Mouse (Mus musculus) midbrain, postnatal 0 days (tissue): ENCODE measurements around the gene Fam107a. TPM values are rescaled to one million over a fixed set of nuclear protein-coding genes. Genes with fewer than 3 reads are reported as not detected.

ENCODE experiments used
- ATAC-seq: fragments of 200-750 bp; cut with Nextera tagmentation; 2 replicates; pipeline ENCODE4 v1.8.0; 2017; ENCODE audit warnings: moderate number of reproducible peaks, mild to moderate bottlenecking, moderate TSS enrichment, moderate library complexity; ENCODE audit not compliant: low FRiP score
- DNase-seq: peaks from one replicate; pipeline ENCODE4 v3.0.0-alpha.2; 2015; ENCODE audit warnings: low spot score
- H3K27ac ChIP-seq: fragments of 300-500 bp; sonication (generic); 2 replicates; pipeline ENCODE4 v1.5.1; 2014; ENCODE audit warnings: low read depth, mild to moderate bottlenecking, low read length, mixed read lengths
- H3K27me3 ChIP-seq: fragments of 300-500 bp; sonication (generic); 2 replicates; pipeline ENCODE4 v1.6.1; 2014; ENCODE audit warnings: low read length, control low read depth, mixed read lengths; ENCODE audit not compliant: insufficient read depth
- H3K36me3 ChIP-seq: fragments of 300-500 bp; sonication (generic); 2 replicates; pipeline ENCODE4 v1.6.1; 2014; ENCODE audit warnings: low read length, control low read depth, mixed read lengths; ENCODE audit not compliant: insufficient read depth
- H3K4me1 ChIP-seq: fragments of 300-500 bp; sonication (generic); 2 replicates; pipeline ENCODE4 v1.6.1; 2014; ENCODE audit warnings: mild to moderate bottlenecking, control low read depth, antibody characterized with exemption, low read length, mixed read lengths; ENCODE audit not compliant: insufficient read depth
- H3K4me2 ChIP-seq: fragments of 300-500 bp; sonication (generic); 2 replicates; pipeline ENCODE4 v1.6.1; 2014; ENCODE audit warnings: low read depth, mild to moderate bottlenecking, low read length, mixed read lengths; ENCODE audit not compliant: poor library complexity, severe bottlenecking
- H3K4me3 ChIP-seq: fragments of 300-500 bp; sonication (generic); 2 replicates; pipeline ENCODE4 v1.5.1; 2014; ENCODE audit warnings: low read depth, mild to moderate bottlenecking, low read length, moderate library complexity
- H3K9ac ChIP-seq: fragments of 300-500 bp; sonication (generic); replicated peaks from 2 replicates; pipeline ENCODE4 v1.6.1; 2014; ENCODE audit warnings: mild to moderate bottlenecking, low read length, moderate library complexity, mixed read lengths; ENCODE audit not compliant: poor library complexity, severe bottlenecking
- H3K9me3 ChIP-seq: fragments of 300-500 bp; sonication (generic); 2 replicates; pipeline ENCODE4 v1.6.1; 2016; ENCODE audit warnings: low read length, control low read depth
- CTCF ChIP-seq: IDR thresholded peaks from 2 replicates; pipeline ENCODE4 v1.5.1; 2016; ENCODE audit warnings: antibody characterized with exemption, mild to moderate bottlenecking
- WGBS: fragments of 180-500 bp; shearing (Covaris S2); extraction: QIAGEN DNeasy Blood & Tissue Kit; methylation state at CpG from one replicate; pipeline ENCODE4 v1.1.7; 2014; 5-methylcytosine and 5-hydroxymethylcytosine counted together
- polyA plus RNA-seq: library from polyadenylated mRNA; unstranded; fragments of >200 nt; fragmentation: Nextera tagmentation; extraction: Ambion mirVana; gene quantifications from 2 replicates; pipeline ENCODE4 v1.2.1, GENCODE M21; 2015
- total RNA-seq: library from RNA; depleted of rRNA; stranded (reverse); fragments of >200 nt; gene quantifications from 2 replicates; pipeline ENCODE4 v1.2.3, GENCODE M21; 2014

The Fam107a gene
- total and polyA plus RNA-seq, 2 experiments from 2014 or later = 1.4 to 14.6 TPM

- Histone ChIP-seq H3K9me3 (no peaks in the 10 kb centered on the region), H3K27ac (no peak overlapping the region), H3K4me2 (no peak overlapping the region), H3K4me3 (no peak overlapping the region), H3K4me1 (no peaks in the 10 kb centered on the region), H3K36me3 (no peaks in the 10 kb centered on the region), H3K9ac (no peak overlapping the region), H3K27me3 (no peaks in the 10 kb centered on the region)
- TF ChIP-seq CTCF = no peak
- DNase-seq = no peak
- WGBS = 98% methylated on average over 1 of the region's 1 CpGs
- ATAC-seq = no peak
These were observed 53.4 kb downstream of the Fam107a start for GRCm38 (mm10) chr14:8264378-8264777.

- no peak for TF ChIP-seq CTCF
- ATAC-seq (no peak), DNase-seq (no peak)
- Histone ChIP-seq H3K27ac (no peak overlapping the region), H3K9ac (no peak overlapping the region), H3K4me2 (no peak overlapping the region), H3K4me1 (no peaks in the 10 kb centered on the region), H3K4me3 (no peak overlapping the region), H3K27me3 (no peaks in the 10 kb centered on the region), H3K36me3 (no peaks in the 10 kb centered on the region), H3K9me3 (no peaks in the 10 kb centered on the region)
- WGBS = 40% methylated on average over 1 of the region's 1 CpGs
These were observed 55.6 kb downstream of the Fam107a start for GRCm38 (mm10) chr14:8262242-8262641.

GRCm38 (mm10) chr14:8260214-8260613 is 57.6 kb downstream of the Fam107a start:
- DNase-seq = no peak
- no peak overlapping the region for H3K4me3 ChIP-seq
- H3K9ac ChIP-seq = no peak overlapping the region
- H3K4me2 ChIP-seq = no peak overlapping the region
- H3K27ac ChIP-seq = no peak overlapping the region
- H3K27me3 ChIP-seq = no peaks in the 10 kb centered on the region
- no peaks in the 10 kb centered on the region for H3K36me3 ChIP-seq
- H3K4me1 ChIP-seq = no peaks in the 10 kb centered on the region
- no peak for TF ChIP-seq CTCF
- no peak for ATAC-seq
- no peaks in the 10 kb centered on the region for H3K9me3 ChIP-seq
- 71% methylated on average over 5 of the region's 5 CpGs for WGBS

- no peak within 1 kb of the TSS for H3K4me2 ChIP-seq
- H3K27ac ChIP-seq = no peak within 1 kb of the TSS
- WGBS = 86% methylated on average over 3 of the region's 3 CpGs
- no peaks in the 10 kb centered on the region for H3K9me3 ChIP-seq
- no peaks in the 10 kb centered on the region for H3K36me3 ChIP-seq
- H3K4me3 ChIP-seq = no peak within 1 kb of the TSS
- no peaks in the 10 kb centered on the region for H3K27me3 ChIP-seq
- no peak for TF ChIP-seq CTCF
- ATAC-seq = no peak
- no peak within 1 kb of the TSS for H3K9ac ChIP-seq
- no peak for DNase-seq
- no peaks in the 10 kb centered on the region for H3K4me1 ChIP-seq
These were observed 58.7 kb downstream of the Fam107a start, which contains the start of gene Acox2 for GRCm38 (mm10) chr14:8259166-8259565. Acox2 (minus strand) TSS chr14:8259353.

- Histone ChIP-seq H3K27me3 (no peaks in the 10 kb centered on the region), H3K4me2 (no peak overlapping the region), H3K9me3 (no peaks in the 10 kb centered on the region), H3K9ac (no peak overlapping the region), H3K4me1 (no peaks in the 10 kb centered on the region), H3K4me3 (no peak overlapping the region), H3K27ac (no peak overlapping the region), H3K36me3 (no peaks in the 10 kb centered on the region)
- ATAC-seq = no peak
- 82% methylated on average over 3 of the region's 3 CpGs for WGBS
- no peak for DNase-seq
- TF ChIP-seq CTCF = no peak
These were observed 59.1 kb downstream of the Fam107a start for GRCm38 (mm10) chr14:8258752-8259151.

- Histone ChIP-seq H3K9ac (no peak overlapping the region), H3K4me3 (no peak overlapping the region), H3K4me1 (no peaks in the 10 kb centered on the region), H3K4me2 (no peak overlapping the region), H3K36me3 (no peaks in the 10 kb centered on the region), H3K9me3 (no peaks in the 10 kb centered on the region), H3K27ac (no peak overlapping the region), H3K27me3 (no peaks in the 10 kb centered on the region)
- 63% methylated on average over 3 of the region's 3 CpGs for WGBS
- ATAC-seq (no peak), DNase-seq (no peak)
- no peak for TF ChIP-seq CTCF
These were observed 59.5 kb downstream of the Fam107a start for GRCm38 (mm10) chr14:8258335-8258627.
